ENCODE assay signal across 27 mouse cellular contexts in the genomic region with DNA sequence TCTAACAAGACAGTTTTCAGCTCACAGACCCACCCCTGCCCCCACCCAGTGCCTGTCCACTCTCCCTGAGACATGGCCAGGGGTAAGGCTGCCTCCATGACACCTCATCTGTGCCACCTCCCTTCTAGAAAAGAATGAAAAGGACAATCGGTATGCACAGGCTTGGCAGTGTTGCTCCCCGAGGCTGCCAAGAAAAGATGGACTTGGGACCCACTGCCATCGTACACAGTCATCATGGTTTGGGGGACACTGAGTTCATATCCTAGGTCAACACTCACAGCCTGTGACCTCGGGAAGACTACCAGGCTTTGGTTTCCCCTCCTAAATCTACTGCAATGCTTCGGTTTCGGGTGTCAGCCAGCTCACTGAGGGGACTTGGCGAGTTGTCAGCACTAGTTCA. TPM values are rescaled to one million over a fixed set of nuclear protein-coding genes. Genes with fewer than 3 reads are reported as not detected.
DNase-seq lines count a peak whose midpoint lies in the region; ATAC-seq and TF ChIP-seq lines count a peak whose summit lies in the region.
"Had no signal": no experiment of that assay in that cellular context is flagged by ENCODE, and none has a peak within 500 bp of the region (broad histone marks: within the 10 kb centered on the region; RNA-seq: fewer than 3 reads in every experiment).

No protein-coding gene starts in this region.

- peak overlapping the region; percentile 23; the same call in 1 of the 2 replicates for H3K27ac ChIP-seq in heart, postnatal 0 days (ENCODE audit: low read depth)
- no peak overlapping the region for H3K27ac ChIP-seq in heart, embryonic 11.5 days (ENCODE audit: low read depth, low read length)
- H3K27ac ChIP-seq in kidney, embryonic 16.5 days (ENCODE audit: low read length) = no peak overlapping the region
- no peak overlapping the region for H3K27ac ChIP-seq in lung, postnatal 0 days (ENCODE audit: low read length)
- H3K27ac ChIP-seq: embryonic facial prominence, embryonic 13.5 days; forebrain, embryonic 10.5 days; forebrain, embryonic 15.5 days; heart, embryonic 15.5 days; hindbrain, embryonic 14.5 days; layer of hippocampus, adult 2 months; limb, embryonic 13.5 days; liver, embryonic 15.5 days; midbrain, embryonic 10.5 days; midbrain, embryonic 15.5 days; neural tube, embryonic 15.5 days had no signal

- no peak for TF ChIP-seq EP300 in heart, postnatal 0 days (IDR thresholded peaks at IDR 0.05; ENCODE audit: low read depth)
- no peak for TF ChIP-seq EP300 in lung, postnatal 0 days (IDR thresholded peaks at IDR 0.05)

- 50% methylated on average over 7 of the region's 7 CpGs for WGBS in heart, postnatal 0 days
- WGBS in heart, embryonic 11.5 days (ENCODE audit: insufficient replicate concordance) = 64% methylated on average over 7 of the region's 7 CpGs
- 52% methylated on average over 7 of the region's 7 CpGs for WGBS in kidney, embryonic 16.5 days
- WGBS in lung, postnatal 0 days = 45% methylated on average over 7 of the region's 7 CpGs

- H3K4me3 ChIP-seq in heart, postnatal 0 days (ENCODE audit: low read depth, low read length) = no peak overlapping the region
- no peak overlapping the region for H3K4me3 ChIP-seq in heart, embryonic 11.5 days (ENCODE audit: low read depth, low read length)
- no peak overlapping the region for H3K4me3 ChIP-seq in kidney, embryonic 16.5 days (ENCODE audit: low read length)
- H3K4me3 ChIP-seq in lung, postnatal 0 days (ENCODE audit: low read depth, low read length) = no peak overlapping the region
- H3K4me3 ChIP-seq: embryonic facial prominence, embryonic 13.5 days; forebrain, embryonic 10.5 days; forebrain, embryonic 15.5 days; heart, embryonic 15.5 days; layer of hippocampus, adult 2 months; limb, embryonic 13.5 days; liver, embryonic 15.5 days; midbrain, embryonic 10.5 days; midbrain, embryonic 15.5 days; neural tube, embryonic 15.5 days had no signal

- H3K9ac ChIP-seq in heart, postnatal 0 days (replicated peaks; ENCODE audit: low read depth, low read length) = no peak overlapping the region
- no peak overlapping the region for H3K9ac ChIP-seq in heart, embryonic 11.5 days (ENCODE audit: low read depth, low read length)
- no peak overlapping the region for H3K9ac ChIP-seq in kidney, embryonic 16.5 days (replicated peaks; ENCODE audit: low read length)
- H3K9ac ChIP-seq in lung, postnatal 0 days (replicated peaks; ENCODE audit: low read depth) = no peak overlapping the region
- H3K9ac ChIP-seq: embryonic facial prominence, embryonic 13.5 days; forebrain, embryonic 15.5 days; heart, embryonic 15.5 days; hindbrain, embryonic 14.5 days; limb, embryonic 13.5 days; liver, embryonic 15.5 days; midbrain, embryonic 15.5 days; neural tube, embryonic 15.5 days had no signal

- H3K27me3 ChIP-seq in heart, postnatal 0 days (ENCODE audit: control insufficient read depth, insufficient read depth, low read length) = no peaks in the 10 kb centered on the region
- no peaks in the 10 kb centered on the region for H3K27me3 ChIP-seq in heart, embryonic 11.5 days (ENCODE audit: control insufficient read depth, insufficient read depth, low read length)
- no peaks in the 10 kb centered on the region for H3K27me3 ChIP-seq in kidney, embryonic 16.5 days (ENCODE audit: insufficient read depth, low read length)
- no peaks in the 10 kb centered on the region for H3K27me3 ChIP-seq in lung, postnatal 0 days (replicated peaks; ENCODE audit: insufficient read depth, low read length)
- H3K27me3 ChIP-seq: embryonic facial prominence, embryonic 13.5 days; forebrain, embryonic 15.5 days; heart, embryonic 15.5 days; midbrain, embryonic 15.5 days; neural tube, embryonic 15.5 days had no signal

- DNase-seq in heart, postnatal 0 days (ENCODE audit: low spot score) = no peak
- peak; percentile 63 to 71 for DNase-seq in kidney, adult 8-10 months
- DNase-seq in lung, postnatal 0 days (ENCODE audit: low spot score) = no peak
- no peak for DNase-seq in lung, postnatal 4 days
- peak; percentile 70 to 75 for DNase-seq in kidney, postnatal 36 days
- DNase-seq in spleen, postnatal 4 days (ENCODE audit: low spot score in 2 of 2) = no peak
- DNase-seq: adrenal gland, postnatal 25 days; cerebellum, adult 18-20 months; cerebellum, postnatal 10 days; gastrocnemius, postnatal 25 days; heart, adult 18-20 months; right cerebral cortex, postnatal 25 days; thymus, postnatal 14 days had no signal

- ATAC-seq in heart, postnatal 0 days (ENCODE audit: insufficient read depth, low read depth) = peak; percentile 47; the same call in 1 of the 2 replicates
- no peak for ATAC-seq in heart, embryonic 11.5 days (replicated peaks; ENCODE audit: insufficient number of reproducible peaks, low FRiP score, low TSS enrichment)
- ATAC-seq in kidney, embryonic 16.5 days (ENCODE audit: low FRiP score, low TSS enrichment) = no peak
- 0 out of 2 replicates have a peak, but pooled peaks have one; percentile 27 for ATAC-seq in lung, postnatal 0 days
- ATAC-seq: forebrain, embryonic 15.5 days; intestine, postnatal 0 days; midbrain, embryonic 15.5 days had no signal

- no peak overlapping the region for H3K4me2 ChIP-seq in heart, postnatal 0 days (ENCODE audit: low read depth, low read length)
- no peak overlapping the region for H3K4me2 ChIP-seq in heart, embryonic 11.5 days
- no peak overlapping the region for H3K4me2 ChIP-seq in kidney, embryonic 16.5 days (replicated peaks; ENCODE audit: low read depth, low read length)
- no peak overlapping the region for H3K4me2 ChIP-seq in lung, postnatal 0 days (replicated peaks; ENCODE audit: low read depth, low read length)
- H3K4me2 ChIP-seq: embryonic facial prominence, embryonic 13.5 days; forebrain, embryonic 15.5 days; heart, embryonic 15.5 days; hindbrain, embryonic 14.5 days; limb, embryonic 13.5 days; liver, embryonic 15.5 days; midbrain, embryonic 15.5 days; neural tube, embryonic 15.5 days had no signal

- H3K4me1 ChIP-seq in heart, postnatal 0 days (ENCODE audit: control insufficient read depth, insufficient read depth) = peaks cover 5% of the 10 kb centered on the region; the same call in 1 of the 2 replicates
- no peaks in the 10 kb centered on the region for H3K4me1 ChIP-seq in heart, embryonic 11.5 days (ENCODE audit: control insufficient read depth, insufficient read depth, low read length)
- H3K4me1 ChIP-seq in kidney, embryonic 16.5 days (ENCODE audit: insufficient read depth, low read length) = peaks cover 3% of the 10 kb centered on the region; the same call in 1 of the 2 replicates
- H3K4me1 ChIP-seq in lung, postnatal 0 days (ENCODE audit: insufficient read depth, low read depth, low read length) = no peaks in the 10 kb centered on the region
- H3K4me1 ChIP-seq: embryonic facial prominence, embryonic 13.5 days; forebrain, embryonic 15.5 days; limb, embryonic 13.5 days; liver, embryonic 15.5 days; midbrain, embryonic 10.5 days; midbrain, embryonic 15.5 days; neural tube, embryonic 15.5 days had no signal

- no peak for TF ChIP-seq CTCF in heart, postnatal 0 days (IDR thresholded peaks at IDR 0.05; ENCODE audit: low read depth)
- TF ChIP-seq CTCF in lung, postnatal 0 days (IDR thresholded peaks at IDR 0.05) = no peak

- no peaks in the 10 kb centered on the region for H3K9me3 ChIP-seq in heart, postnatal 0 days (replicated peaks; ENCODE audit: control insufficient read depth, low read length)
- no peaks in the 10 kb centered on the region for H3K9me3 ChIP-seq in heart, embryonic 11.5 days (replicated peaks; ENCODE audit: control insufficient read depth, low read length)
- H3K9me3 ChIP-seq in kidney, embryonic 16.5 days (ENCODE audit: low read length) = no peaks in the 10 kb centered on the region
- H3K9me3 ChIP-seq in lung, postnatal 0 days (ENCODE audit: low read length) = no peaks in the 10 kb centered on the region
- H3K9me3 ChIP-seq: embryonic facial prominence, embryonic 13.5 days; forebrain, embryonic 10.5 days; forebrain, embryonic 15.5 days; heart, embryonic 15.5 days; limb, embryonic 13.5 days; liver, embryonic 15.5 days; midbrain, embryonic 10.5 days; midbrain, embryonic 15.5 days; neural tube, embryonic 15.5 days had no signal

- H3K36me3 ChIP-seq in heart, postnatal 0 days (replicated peaks; ENCODE audit: control insufficient read depth, insufficient read depth, low read length) = no peaks in the 10 kb centered on the region
- no peaks in the 10 kb centered on the region for H3K36me3 ChIP-seq in heart, embryonic 11.5 days (ENCODE audit: control insufficient read depth, insufficient read depth, low read length)
- H3K36me3 ChIP-seq in kidney, embryonic 16.5 days (ENCODE audit: insufficient read depth, low read length) = no peaks in the 10 kb centered on the region
- no peaks in the 10 kb centered on the region for H3K36me3 ChIP-seq in lung, postnatal 0 days (ENCODE audit: insufficient read depth, low read length)
- H3K36me3 ChIP-seq: embryonic facial prominence, embryonic 13.5 days; forebrain, embryonic 10.5 days; forebrain, embryonic 15.5 days; heart, embryonic 15.5 days; limb, embryonic 13.5 days; liver, embryonic 15.5 days; midbrain, embryonic 10.5 days; midbrain, embryonic 15.5 days; neural tube, embryonic 15.5 days had no signal

RNA-seq across cellular contexts. Expression of a gene that starts 35.4 kb away (rescaled TPM):
- total RNA-seq in heart, postnatal 0 days (2014; rRNA removed; ENCODE audit: low replicate concordance) = 3.3 and 8.5 TPM in 2 replicates
- 1.7 and 2.7 TPM in 2 replicates for polyA plus RNA-seq in heart, postnatal 0 days (2015; fragmentation: Nextera tagmentation; extraction: Ambion mirVana)
- 0.82 and 0.86 TPM in 2 replicates for polyA plus RNA-seq in heart, embryonic 11.5 days (2014; fragmentation: Nextera tagmentation; extraction: Ambion mirVana)
- polyA plus RNA-seq in kidney, embryonic 16.5 days (2015; fragmentation: Nextera tagmentation; extraction: Ambion mirVana) = 1.4 and 1.8 TPM in 2 replicates
- polyA plus RNA-seq in lung, postnatal 0 days (2015; fragmentation: Nextera tagmentation; extraction: Ambion mirVana) = 1.1 and 1.4 TPM in 2 replicates

Comparison
In these comparisons a context has a peak if more than half of its experiments do, and no peak if none do; other contexts are left out.
1. ATAC-seq: peak in heart, postnatal 0 days (single experiment) and lung, postnatal 0 days (single experiment); none in heart, embryonic 11.5 days (single experiment) and kidney, embryonic 16.5 days (single experiment).
2. DNase-seq: peak in kidney, adult 8-10 months (2 of 2) and kidney, postnatal 36 days (2 of 2); none in heart, postnatal 0 days (single experiment), lung, postnatal 0 days (single experiment), lung, postnatal 4 days (0 of 2) and spleen, postnatal 4 days (0 of 2).